Mouse (Mus musculus): ENCODE data around the gene Hmga1b. TPM values are rescaled to one million over a fixed set of nuclear protein-coding genes. Genes with fewer than 3 reads are reported as not detected.

Gene Hmga1b
- total and polyA plus RNA-seq, 3 experiments: 190 to 633 TPM; not detected in 1

DNA sequence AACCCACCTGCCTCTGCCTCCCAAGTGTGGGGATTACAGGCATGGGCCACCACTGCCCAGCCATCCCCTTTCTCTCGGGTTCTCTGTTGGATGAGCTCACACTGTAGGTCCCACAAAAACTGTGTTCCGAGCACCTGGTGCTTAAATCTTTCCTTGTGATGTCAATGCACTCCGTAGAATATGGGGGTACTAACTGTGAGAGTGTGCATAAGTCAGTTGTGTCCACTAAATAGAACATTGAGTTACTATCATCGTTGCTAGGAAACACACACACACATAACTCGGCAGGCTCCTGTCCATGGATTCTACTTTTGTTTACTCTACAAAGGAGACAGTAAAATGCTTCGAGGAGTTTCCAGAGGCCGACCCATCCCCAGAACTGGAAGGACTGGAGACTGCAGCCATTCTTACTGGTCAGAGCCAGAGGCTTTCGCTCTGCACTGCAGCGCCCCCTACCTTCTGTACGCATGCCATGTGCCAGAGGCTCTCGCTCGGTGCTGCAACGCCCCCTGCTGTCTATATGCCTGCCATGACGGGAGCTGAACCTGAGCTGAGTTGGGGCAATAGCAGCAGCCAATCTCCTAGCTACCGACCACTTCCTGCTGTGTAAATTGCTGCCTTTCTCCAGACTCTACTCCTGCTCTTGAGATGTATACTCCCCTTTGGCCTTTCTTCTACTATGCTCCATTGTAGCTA, 13.3 kb downstream of the Hmga1b start (continued):
- TF ChIP-seq HCFC1 (IDR thresholded peaks at IDR 0.05; ENCODE audit: low read depth, low read length) (peak; percentile 71), MEF2A (IDR thresholded peaks at IDR 0.05; ENCODE audit: extremely low read depth, insufficient replicate concordance, low read depth, low read length, poor library complexity, severe bottlenecking) (no peak), RCOR1 (IDR thresholded peaks at IDR 0.05; ENCODE audit: low read depth, low read length) (no peak), ZC3H11A (IDR thresholded peaks at IDR 0.05; ENCODE audit: low read depth, low read length) (peak; percentile 98), KAT2A (conservative IDR thresholded peaks at IDR 0.05; ENCODE audit: low read depth, low read length) (no peak), MAFK (IDR thresholded peaks at IDR 0.05; ENCODE audit: borderline replicate concordance, low read depth, low read length) (no peak), NELFE (IDR thresholded peaks at IDR 0.05; ENCODE audit: low read depth, low read length) (no peak), USF2 (IDR thresholded peaks at IDR 0.05; ENCODE audit: borderline replicate concordance in 1 of 2, insufficient read depth in 1 of 2, low read depth in 1 of 2, low read length in 2 of 2) (no peak), MYC (IDR thresholded peaks at IDR 0.05; ENCODE audit: low read depth, low read length) (peak; percentile 99), GATA1 (IDR thresholded peaks at IDR 0.05; ENCODE audit: low read depth, low read length) (no peak), MXI1 (IDR thresholded peaks at IDR 0.05; ENCODE audit: low read depth, low read length) (peak; percentile 90), EP300 (IDR thresholded peaks at IDR 0.05; ENCODE audit: low read depth in 1 of 2, low read length in 2 of 2) (peak in 1 of 2 experiments; percentile 47; a peak in 2 of 4 replicates)

DNA sequence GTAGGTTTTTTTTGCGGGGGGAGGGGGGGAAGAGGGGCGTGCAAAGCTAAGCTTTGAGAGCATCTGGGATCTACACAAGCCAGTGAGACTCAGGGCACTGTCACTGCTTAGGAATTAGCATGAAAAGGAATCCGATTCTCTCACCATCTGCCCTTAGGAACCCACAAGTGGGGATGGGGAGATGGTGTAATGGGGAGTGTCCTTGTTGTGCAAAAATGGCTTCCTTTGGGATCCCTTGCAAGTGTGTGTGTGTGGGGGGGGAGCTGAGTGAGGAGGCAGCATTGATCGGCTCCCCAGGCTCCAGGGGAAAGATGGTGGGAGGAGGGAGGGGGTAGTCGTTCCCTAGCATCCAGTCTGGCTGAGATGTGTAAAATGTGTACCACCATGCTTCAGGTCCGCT, 14.5 kb downstream of the Hmga1b start:
- Histone ChIP-seq H3K27me3 (ENCODE audit: control insufficient read depth in 1 of 2, insufficient read depth in 2 of 2, low read length in 2 of 2) (no peaks in the 10 kb centered on the region), H3K4me1 (ENCODE audit: control insufficient read depth in 1 of 2, insufficient read depth in 2 of 2, low read length in 2 of 2) (peaks cover 0 to 5% of the 10 kb centered on the region in 2 experiments; a peak in 1 of 4 replicates), H3K36me3 (ENCODE audit: control insufficient read depth in 1 of 2, insufficient read depth in 2 of 2, low read length in 2 of 2) (peaks cover 0 to 3% of the 10 kb centered on the region in 2 experiments; a peak in 1 of 4 replicates), H3K27ac (ENCODE audit: control insufficient read depth, low read depth, low read length) (no peak overlapping the region), H3K79me2 (ENCODE audit: control insufficient read depth, insufficient read depth, low read length, poor library complexity) (no peaks in the 10 kb centered on the region), H3K9me3 (replicated peaks; ENCODE audit: insufficient read depth, low read length) (no peaks in the 10 kb centered on the region), H3K9ac (ENCODE audit: control insufficient read depth, low read depth, low read length, poor library complexity, severe bottlenecking) (no peak overlapping the region), H3K4me3 (ENCODE audit: control insufficient read depth in 1 of 2, insufficient read depth in 1 of 2, low read depth in 2 of 2, low read length in 2 of 2) (no peak overlapping the region)
- no peak for DNase-seq (ENCODE audit: low read depth, low spot score)
- TF ChIP-seq BHLHE40 (IDR thresholded peaks at IDR 0.05; ENCODE audit: borderline replicate concordance, low read depth, low read length): no peak
- no peak for TF ChIP-seq MXI1 (IDR thresholded peaks at IDR 0.05; ENCODE audit: low read depth, low read length)
- TF ChIP-seq CHD1 (IDR thresholded peaks at IDR 0.05; ENCODE audit: low read depth, low read length): no peak
- TF ChIP-seq E2F4 (IDR thresholded peaks at IDR 0.05; ENCODE audit: borderline replicate concordance, low read depth, low read length): no peak
- TF ChIP-seq MAZ (IDR thresholded peaks at IDR 0.05; ENCODE audit: low read depth, low read length): no peak
- TF ChIP-seq RCOR1 (IDR thresholded peaks at IDR 0.05; ENCODE audit: low read depth, low read length): no peak
- TF ChIP-seq MYC (IDR thresholded peaks at IDR 0.05; ENCODE audit: low read depth, low read length): no peak
- TF ChIP-seq UBTF (IDR thresholded peaks at IDR 0.05; ENCODE audit: borderline replicate concordance, insufficient read depth, low read depth, low read length): no peak
- no peak for TF ChIP-seq ZNF384 (IDR thresholded peaks at IDR 0.05; ENCODE audit: low read depth, low read length)
- no peak for TF ChIP-seq CTCF (IDR thresholded peaks at IDR 0.05 in 2 of 3, conservative IDR thresholded peaks at IDR 0.05 in 1 of 3; ENCODE audit: control insufficient read depth in 1 of 3, insufficient read depth in 1 of 3, low read depth in 2 of 3, low read length in 3 of 3, poor library complexity in 1 of 3, severe bottlenecking in 1 of 3)
- no peak for TF ChIP-seq ZMIZ1 (IDR thresholded peaks at IDR 0.05; ENCODE audit: low read depth, low read length)

Measured in MEL (cell line).